In genomic region chr11:106159921-106160840, GRCm38 (mm10) we compare ENCODE assay signal across 8 mouse cellular contexts. TPM values are rescaled to one million over a fixed set of nuclear protein-coding genes. Genes with fewer than 3 reads are reported as not detected.
A peak's percentile ranks its signal among the peaks of the same experiment; 100 is the strongest.
DNase-seq lines count a peak whose midpoint lies in the region; ATAC-seq and TF ChIP-seq lines count a peak whose summit lies in the region.

No protein-coding gene starts in this region.

- H3K27me3 ChIP-seq in Patski = no peaks in the 10 kb centered on the region
- H3K27me3 ChIP-seq in hindbrain, embryonic 15.5 days = no peaks in the 10 kb centered on the region

- peaks cover 43% of the 10 kb centered on the region for H3K4me1 ChIP-seq in hindbrain, embryonic 15.5 days (replicated peaks)

- CTCF ChIA-PET in Patski (lab: Charles Lee) = interaction anchor here (0.5 to 2.0 kb wide), 4 partner anchors 10 to 61 kb away, joined by 3 to 6 read pairs (median 4); no protein-coding TSS in a partner anchor

- peak overlapping the region; percentile 98 for H3K27ac ChIP-seq in hindbrain, embryonic 15.5 days (replicated peaks)

- peak overlapping the region; percentile 81 for H3K4me3 ChIP-seq in hindbrain, embryonic 15.5 days

- POLR2A ChIA-PET in Patski (lab: Charles Lee) = interaction anchor here (0.8 kb wide), 1 partner anchor 57 kb away, joined by 3 read pairs; no protein-coding TSS in a partner anchor

- ATAC-seq in Patski = peak; percentile 65
- ATAC-seq in hindbrain, embryonic 15.5 days (ENCODE audit: low FRiP score, low read depth) = peak; percentile 71

- no peak for DNase-seq in Patski (ENCODE audit: low read depth, low spot score)
- DNase-seq in cerebellum, adult 9-11 months = peak; percentile 89
- peak; percentile 79 to 82 for DNase-seq in frontal cortex, postnatal 36 days (ENCODE audit: low spot score in 2 of 2)
- DNase-seq in layer of hippocampus, postnatal 36 days = peak; percentile 83 to 85
- DNase-seq in lung, postnatal 36 days = peak; percentile 85
- DNase-seq in retina, postnatal 1 day = peak; percentile 90
- peak; percentile 93 for DNase-seq in thymus, postnatal 4 days

- in situ Hi-C loops in Patski (cut with MboI; ENCODE audit: low pct_unique_long_range_greater_than_20kb) = no loop called here

- peaks cover 23% of the 10 kb centered on the region for H3K36me3 ChIP-seq in hindbrain, embryonic 15.5 days

- TF ChIP-seq CTCF in Patski (IDR thresholded peaks at IDR 0.05) = no peak

- peak overlapping the region; percentile 92 for H3K9ac ChIP-seq in hindbrain, embryonic 15.5 days

- H3K4me2 ChIP-seq in hindbrain, embryonic 15.5 days = peak overlapping the region; percentile 92

- no peaks in the 10 kb centered on the region for H3K9me3 ChIP-seq in hindbrain, embryonic 15.5 days

- WGBS in hindbrain, embryonic 15.5 days = under 1% methylated on average over 72 of the region's 106 CpGs

RNA-seq across cellular contexts. Expression of gene Gm10840, which starts 0.5 kb away (rescaled TPM):
- polyA plus RNA-seq in Patski (2021) = not detected
- 0.65 TPM in 1 of 2 replicates, not detected in the other for polyA plus RNA-seq in hindbrain, embryonic 15.5 days (2015; fragmentation: Nextera tagmentation; extraction: Ambion mirVana)
- total RNA-seq in layer of hippocampus, postnatal 36 days (2021) = 1 to 10 TPM in 1 of 2 experiments, not detected in 1; 2.2 TPM

RNA-seq across cellular contexts. Expression of gene Limd2, which starts 0.5 kb away (rescaled TPM):
- polyA plus RNA-seq in Patski (2021) = 80.1 TPM
- 162 and 167 TPM in 2 replicates for polyA plus RNA-seq in hindbrain, embryonic 15.5 days (2015; fragmentation: Nextera tagmentation; extraction: Ambion mirVana)
- 100 to 1,000 TPM; 138 to 144 TPM for total RNA-seq in layer of hippocampus, postnatal 36 days (2021)

RNA-seq across cellular contexts. Expression of gene Strada, which starts 41.8 kb away (rescaled TPM):
- 23.3 TPM for polyA plus RNA-seq in Patski (2021)
- 27.9 and 28.7 TPM in 2 replicates for polyA plus RNA-seq in hindbrain, embryonic 15.5 days (2015; fragmentation: Nextera tagmentation; extraction: Ambion mirVana)
- 10 to 100 TPM; 27.5 to 29.9 TPM for total RNA-seq in layer of hippocampus, postnatal 36 days (2021)

RNA-seq across cellular contexts. Expression of gene Ccdc47, which starts 56.0 kb away (rescaled TPM):
- polyA plus RNA-seq in Patski (2021) = 136 TPM
- 94.5 and 101 TPM in 2 replicates for polyA plus RNA-seq in hindbrain, embryonic 15.5 days (2015; fragmentation: Nextera tagmentation; extraction: Ambion mirVana)
- 100 to 1,000 TPM in 1 of 2 experiments, 10 to 100 TPM in 1; 82.8 to 101 TPM for total RNA-seq in layer of hippocampus, postnatal 36 days (2021)

RNA-seq across cellular contexts. Expression of gene Ddx42, which starts 56.5 kb away (rescaled TPM):
- 62.9 TPM for polyA plus RNA-seq in Patski (2021)
- 77.9 and 81.9 TPM in 2 replicates for polyA plus RNA-seq in hindbrain, embryonic 15.5 days (2015; fragmentation: Nextera tagmentation; extraction: Ambion mirVana)
- total RNA-seq in layer of hippocampus, postnatal 36 days (2021) = 10 to 100 TPM; 69.9 to 70.9 TPM
